Mouse (Mus musculus): ENCODE results near the gene Olfr1221. TPM values are rescaled to one million over a fixed set of nuclear protein-coding genes. Genes with fewer than 3 reads are reported as not detected.
"Not testable (repeated sequence)": the region's sequence is repeated elsewhere in the genome, so short reads cannot be mapped to it uniquely, and the experiment has no call there.

Olfr1221 gene
- not detected in 3 replicates for total RNA-seq (2017)

- ATAC-seq (replicated peaks; ENCODE audit: insufficient number of reproducible peaks, low FRiP score, low TSS enrichment, poor library complexity, severe bottlenecking) = no peak
These were observed at the start of gene Olfr1221 for GRCm38 (mm10) chr2:89117183-89117582. TSS of gene Olfr1221 (minus strand) at chr2:89117283.

- not testable (repeated sequence) for ATAC-seq (replicated peaks; ENCODE audit: insufficient number of reproducible peaks, low FRiP score, low TSS enrichment, poor library complexity, severe bottlenecking)
These were observed 47.6 kb upstream of the Olfr1221 start for GRCm38 (mm10) chr2:89164711-89165110.

DNA sequence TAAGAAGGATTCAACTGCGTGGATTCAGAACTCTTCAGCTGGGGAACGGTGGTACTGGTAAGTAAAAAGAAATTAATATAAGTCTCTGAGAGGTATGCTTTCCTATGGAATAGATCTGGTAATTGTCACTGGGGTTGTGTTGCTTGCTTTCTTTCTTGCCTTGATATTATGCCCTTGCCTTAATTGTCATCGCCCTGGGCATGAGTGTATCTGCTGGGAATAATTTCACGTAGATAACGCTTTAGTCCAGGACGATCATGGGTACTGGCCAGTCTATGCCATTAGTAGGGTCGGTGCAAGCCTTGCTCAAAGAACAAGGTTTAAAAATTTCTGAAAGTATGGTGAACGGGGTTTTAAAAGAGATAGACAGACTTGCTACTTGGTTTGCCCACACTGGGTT lies 46.9 kb upstream of the Olfr1221 start, which contains the start of gene Olfr1224-ps1:
Olfr1224-ps1 (minus strand) TSS at position 101 of the 400 bp plus-strand sequence.
- ATAC-seq (replicated peaks; ENCODE audit: insufficient number of reproducible peaks, low FRiP score, low TSS enrichment, poor library complexity, severe bottlenecking) = not testable (repeated sequence)

DNA sequence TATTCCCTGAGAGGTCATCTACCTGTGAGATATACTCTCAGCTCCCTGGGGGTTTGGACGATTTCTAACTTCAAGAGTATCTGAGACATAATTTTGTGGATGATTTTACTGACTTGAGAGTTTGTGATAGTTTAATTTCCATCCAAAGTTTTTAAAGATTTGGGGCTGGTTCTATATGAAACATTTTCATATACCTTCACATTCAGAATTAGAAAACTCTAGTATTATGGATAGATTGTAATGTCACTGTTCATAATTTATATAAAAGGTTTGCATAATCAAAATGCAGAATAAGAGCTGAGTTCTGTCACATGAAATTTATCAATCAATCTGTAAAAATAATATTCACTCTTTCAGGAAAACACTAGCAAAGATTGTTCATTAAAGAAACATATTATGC lies 34.4 kb upstream of the Olfr1221 start, which contains the start of gene Olfr1223:
Olfr1223 (minus strand) TSS at position 101 of the 400 bp plus-strand sequence.
- no peak for ATAC-seq (replicated peaks; ENCODE audit: insufficient number of reproducible peaks, low FRiP score, low TSS enrichment, poor library complexity, severe bottlenecking)

DNA sequence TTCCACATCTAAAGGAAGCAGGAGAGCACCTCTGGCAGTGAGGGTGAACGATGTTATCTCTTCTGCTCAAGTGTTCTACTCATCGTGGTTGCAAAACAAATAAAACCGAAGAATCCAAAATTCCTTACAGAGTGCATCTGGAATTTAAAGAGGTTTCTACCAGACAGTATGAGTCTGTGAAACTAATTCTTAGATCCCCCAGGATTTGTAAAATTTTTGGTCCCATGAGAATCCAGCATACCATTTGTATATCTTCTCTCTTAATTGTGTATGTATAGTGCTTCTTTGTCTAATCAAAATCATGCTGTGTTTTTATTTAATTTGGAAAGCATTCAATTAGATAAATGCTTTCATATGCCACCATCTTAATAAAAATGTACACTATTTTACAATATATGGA lies 15.9 kb upstream of the Olfr1221 start, which contains the start of gene Olfr1222:
Olfr1222 (minus strand) TSS at position 101 of the 400 bp plus-strand sequence.
- ATAC-seq (replicated peaks; ENCODE audit: insufficient number of reproducible peaks, low FRiP score, low TSS enrichment, poor library complexity, severe bottlenecking) = no peak

- no peak for ATAC-seq (replicated peaks; ENCODE audit: insufficient number of reproducible peaks, low FRiP score, low TSS enrichment, poor library complexity, severe bottlenecking)
These were observed 10.3 kb downstream of the Olfr1221 start, which contains the start of gene Olfr1220 for GRCm38 (mm10) chr2:89106735-89107134. TSS of gene Olfr1220 (minus strand) at chr2:89106835.

GRCm38 (mm10) chr2:89105651-89106050 lies 11.4 kb downstream of the Olfr1221 start:
- ATAC-seq (replicated peaks; ENCODE audit: insufficient number of reproducible peaks, low FRiP score, low TSS enrichment, poor library complexity, severe bottlenecking) = no peak

GRCm38 (mm10) chr2:89093848-89094247 lies 23.2 kb downstream of the Olfr1221 start:
- ATAC-seq (replicated peaks; ENCODE audit: insufficient number of reproducible peaks, low FRiP score, low TSS enrichment, poor library complexity, severe bottlenecking) = no peak

GRCm38 (mm10) chr2:89083413-89083812 lies 33.7 kb downstream of the Olfr1221 start, which contains the start of gene Olfr1219:
TSS of gene Olfr1219 (minus strand) at chr2:89083513.
- ATAC-seq (replicated peaks; ENCODE audit: insufficient number of reproducible peaks, low FRiP score, low TSS enrichment, poor library complexity, severe bottlenecking) = no peak

- ATAC-seq (replicated peaks; ENCODE audit: insufficient number of reproducible peaks, low FRiP score, low TSS enrichment, poor library complexity, severe bottlenecking) = no peak
These were observed 35.6 kb downstream of the Olfr1221 start for GRCm38 (mm10) chr2:89081487-89081886.

- no peak for ATAC-seq (replicated peaks; ENCODE audit: insufficient number of reproducible peaks, low FRiP score, low TSS enrichment, poor library complexity, severe bottlenecking)
These were observed 56.0 kb downstream of the Olfr1221 start, which contains the start of gene Olfr1218 for GRCm38 (mm10) chr2:89061087-89061486. TSS of gene Olfr1218 (minus strand) at chr2:89061187.

Other genes starting within 250 kb of the Olfr1221 start
- not detected in 3 replicates for gene Olfr1208, start 215.0 kb downstream of the Olfr1221 start, total RNA-seq (2017)
- gene Olfr1209, start 202.1 kb downstream of the Olfr1221 start, total RNA-seq (2017) = not detected in 3 replicates
- gene Olfr1211, start 179.2 kb downstream of the Olfr1221 start, total RNA-seq (2017) = 0.75 TPM in 1 of 3 replicates, not detected in the others
- not detected in 3 replicates for gene Olfr1212, start 163.3 kb downstream of the Olfr1221 start, total RNA-seq (2017)
- gene Gm13762, start 137.0 kb downstream of the Olfr1221 start, total RNA-seq (2017) = not detected in 3 replicates
- gene Olfr1214, start 124.6 kb downstream of the Olfr1221 start, total RNA-seq (2017) = not detected in 3 replicates
- not detected in 3 replicates for gene Olfr1215, start 110.3 kb downstream of the Olfr1221 start, total RNA-seq (2017)
- not detected in 3 replicates for gene Olfr1216, start 98.9 kb downstream of the Olfr1221 start, total RNA-seq (2017)
- not detected in 3 replicates for gene Olfr1217, start 85.2 kb downstream of the Olfr1221 start, total RNA-seq (2017)
- gene Olfr1218, start 56.1 kb downstream of the Olfr1221 start, total RNA-seq (2017) = not detected in 3 replicates
- gene Olfr1219, start 33.8 kb downstream of the Olfr1221 start, total RNA-seq (2017) = not detected in 3 replicates
- gene Olfr1220, start 10.4 kb downstream of the Olfr1221 start, total RNA-seq (2017) = not detected in 3 replicates
- 0.96 TPM in 1 of 3 replicates, not detected in the others for gene Olfr1222, start 15.8 kb upstream of the Olfr1221 start, total RNA-seq (2017)
- gene Olfr1223, start 34.3 kb upstream of the Olfr1221 start, total RNA-seq (2017) = not detected in 3 replicates
- gene Olfr1224-ps1, start 46.8 kb upstream of the Olfr1221 start, total RNA-seq (2017) = not detected in 3 replicates
- not detected in 3 replicates for gene Olfr1225, start 57.4 kb upstream of the Olfr1221 start, total RNA-seq (2017)
- gene Olfr1226, start 82.8 kb upstream of the Olfr1221 start, total RNA-seq (2017) = not detected in 3 replicates
- 1.0 TPM in 1 of 3 replicates, not detected in the others for gene Olfr1228, start 136.8 kb upstream of the Olfr1221 start, total RNA-seq (2017)
- not detected in 3 replicates for gene Olfr1229, start 170.7 kb upstream of the Olfr1221 start, total RNA-seq (2017)
- not detected in 3 replicates for gene Olfr1230, start 180.0 kb upstream of the Olfr1221 start, total RNA-seq (2017)
- gene Olfr1231, start 189.8 kb upstream of the Olfr1221 start, total RNA-seq (2017) = 1.3 TPM in 1 of 3 replicates, not detected in the others
- gene Olfr1232, start 212.4 kb upstream of the Olfr1221 start, total RNA-seq (2017) = not detected in 3 replicates
- gene Olfr1233, start 225.1 kb upstream of the Olfr1221 start, total RNA-seq (2017) = not detected in 3 replicates
- gene Olfr1234, start 247.6 kb upstream of the Olfr1221 start, total RNA-seq (2017) = not detected in 3 replicates